Mouse (Mus musculus) heart, postnatal 0 days (tissue): ENCODE results near the gene Gm42372.

Experiments
- CTCF ChIP-seq: IDR thresholded peaks from 2 replicates; pipeline ENCODE4 v1.5.1; 2016; ENCODE audit warnings: antibody characterized with exemption, control low read depth, low read depth
- EP300 ChIP-seq: IDR thresholded peaks from 2 replicates; pipeline ENCODE4 v1.6.1; 2016; ENCODE audit warnings: antibody characterized with exemption, low read depth

DNA sequence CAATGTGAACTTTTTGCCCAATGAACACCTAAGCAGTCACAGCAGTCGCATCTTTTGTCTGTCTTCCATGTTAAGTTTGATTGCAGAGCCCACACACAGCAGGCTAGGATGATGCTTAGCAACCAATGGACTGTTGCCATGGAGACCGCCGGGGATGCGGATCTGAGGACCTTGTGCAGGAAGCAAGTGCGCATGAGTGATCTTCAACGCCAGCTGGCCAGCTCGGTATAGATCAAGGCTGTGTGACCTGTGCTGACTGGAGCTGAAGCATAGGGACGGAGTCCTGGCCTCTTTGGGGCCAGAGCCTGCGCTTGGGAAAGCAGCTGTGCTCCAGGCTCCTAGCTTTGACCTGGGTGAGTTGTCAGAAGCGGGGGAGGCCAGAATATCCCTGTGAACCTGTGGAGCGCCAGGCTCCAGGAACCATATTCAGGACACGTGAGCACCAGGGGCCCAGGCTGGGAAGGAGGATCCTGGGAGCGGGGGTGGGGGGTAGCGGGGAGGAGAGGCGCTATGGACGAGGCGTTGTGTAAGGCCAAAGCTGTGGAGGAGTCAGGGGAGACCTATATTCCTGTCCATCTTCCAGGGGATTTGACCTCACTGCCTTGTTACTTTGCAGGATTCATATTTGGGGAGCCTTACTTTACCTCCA lies 23.2 kb upstream of the Gm42372 start, which contains the start of gene Pnmal1:
- TF ChIP-seq CTCF (no peak), EP300 (no peak)
